Mouse (Mus musculus): ENCODE data around the gene Mef2b. TPM values are rescaled to one million over a fixed set of nuclear protein-coding genes. Genes with fewer than 3 reads are reported as not detected.

Gene Mef2b
- polyA plus RNA-seq, 1 experiment: 0.05 TPM

- no peaks in the 10 kb centered on the region for H3K79me2 ChIP-seq (ENCODE audit: control insufficient read depth, insufficient read depth)
- H3K36me3 ChIP-seq (ENCODE audit: control insufficient read depth, insufficient read depth): no peaks in the 10 kb centered on the region
- no peak overlapping the region for H3ac ChIP-seq (ENCODE audit: control insufficient read depth, insufficient read length, low read depth)
- H3K79me3 ChIP-seq (ENCODE audit: low read depth): no peaks in the 10 kb centered on the region
- no peak overlapping the region for H3K4me3 ChIP-seq (ENCODE audit: insufficient read depth, poor library complexity, severe bottlenecking)
- TF ChIP-seq MYOD1 (IDR thresholded peaks at IDR 0.05; ENCODE audit: control insufficient read depth, insufficient read length, low read depth) (no peak), FOSL1 (IDR thresholded peaks at IDR 0.05; ENCODE audit: insufficient read depth, low read length, poor library complexity, severe bottlenecking) (no peak), MAX (IDR thresholded peaks at IDR 0.05) (no peak), CEBPB (IDR thresholded peaks at IDR 0.05; ENCODE audit: low read depth) (no peak), USF1 (IDR thresholded peaks at IDR 0.05; ENCODE audit: low read depth) (no peak)
- H3K27me3 ChIP-seq (ENCODE audit: control insufficient read depth, insufficient read depth, insufficient read length): peaks cover 10% of the 10 kb centered on the region
Measured at GRCm38 (mm10) chr8:70150158-70150557, 10.6 kb downstream of the Mef2b start.

- H3K79me3 ChIP-seq (ENCODE audit: low read depth): no peaks in the 10 kb centered on the region
- H3ac ChIP-seq (ENCODE audit: control insufficient read depth, insufficient read length, low read depth): no peak overlapping the region
- no peaks in the 10 kb centered on the region for H3K36me3 ChIP-seq (ENCODE audit: control insufficient read depth, insufficient read depth)
- H3K79me2 ChIP-seq (ENCODE audit: control insufficient read depth, insufficient read depth): no peaks in the 10 kb centered on the region
- H3K4me3 ChIP-seq (ENCODE audit: insufficient read depth, poor library complexity, severe bottlenecking): no peak overlapping the region
- peaks cover 24% of the 10 kb centered on the region for H3K27me3 ChIP-seq (ENCODE audit: control insufficient read depth, insufficient read depth, insufficient read length)
- TF ChIP-seq MAX (IDR thresholded peaks at IDR 0.05) (no peak), CTCF (IDR thresholded peaks at IDR 0.05; ENCODE audit: control insufficient read depth, insufficient read depth, insufficient read length) (no peak), MYOD1 (IDR thresholded peaks at IDR 0.05; ENCODE audit: control insufficient read depth, insufficient read length, low read depth) (no peak), MYOG (IDR thresholded peaks at IDR 0.05; ENCODE audit: control insufficient read depth, extremely low read depth, insufficient read length) (no peak), USF1 (IDR thresholded peaks at IDR 0.05; ENCODE audit: low read depth) (no peak), CEBPB (IDR thresholded peaks at IDR 0.05; ENCODE audit: low read depth) (no peak), FOSL1 (IDR thresholded peaks at IDR 0.05; ENCODE audit: insufficient read depth, low read length, poor library complexity, severe bottlenecking) (no peak)
Measured at GRCm38 (mm10) chr8:70152537-70153257, 13.2 kb downstream of the Mef2b start.

GRCm38 (mm10) chr8:70157240-70157800 is 17.8 kb downstream of the Mef2b start:
- no peak for TF ChIP-seq CEBPB (IDR thresholded peaks at IDR 0.05; ENCODE audit: low read depth)
- no peak for TF ChIP-seq CTCF (IDR thresholded peaks at IDR 0.05; ENCODE audit: control insufficient read depth, insufficient read depth, insufficient read length)
- TF ChIP-seq MYOG (IDR thresholded peaks at IDR 0.05; ENCODE audit: control insufficient read depth, extremely low read depth, insufficient read length): no peak
- no peak for TF ChIP-seq MYOD1 (IDR thresholded peaks at IDR 0.05; ENCODE audit: control insufficient read depth, insufficient read length, low read depth)
- no peak for TF ChIP-seq FOSL1 (IDR thresholded peaks at IDR 0.05; ENCODE audit: insufficient read depth, low read length, poor library complexity, severe bottlenecking)
- no peak for TF ChIP-seq USF1 (IDR thresholded peaks at IDR 0.05; ENCODE audit: low read depth)
- no peak for TF ChIP-seq MAX (IDR thresholded peaks at IDR 0.05)

GRCm38 (mm10) chr8:70158069-70158853 is 18.8 kb downstream of the Mef2b start:
- Histone ChIP-seq H3ac (ENCODE audit: control insufficient read depth, insufficient read length, low read depth) (no peak overlapping the region), H3K79me3 (ENCODE audit: low read depth) (no peaks in the 10 kb centered on the region), H3K4me3 (ENCODE audit: insufficient read depth, poor library complexity, severe bottlenecking) (no peak overlapping the region), H3K36me3 (ENCODE audit: control insufficient read depth, insufficient read depth) (no peaks in the 10 kb centered on the region), H3K27me3 (ENCODE audit: control insufficient read depth, insufficient read depth, insufficient read length) (peaks cover 33% of the 10 kb centered on the region), H3K79me2 (ENCODE audit: control insufficient read depth, insufficient read depth) (no peaks in the 10 kb centered on the region)
- TF ChIP-seq CTCF (IDR thresholded peaks at IDR 0.05; ENCODE audit: control insufficient read depth, insufficient read depth, insufficient read length) (no peak), CEBPB (IDR thresholded peaks at IDR 0.05; ENCODE audit: low read depth) (no peak), MYOG (IDR thresholded peaks at IDR 0.05; ENCODE audit: control insufficient read depth, extremely low read depth, insufficient read length) (no peak), FOSL1 (IDR thresholded peaks at IDR 0.05; ENCODE audit: insufficient read depth, low read length, poor library complexity, severe bottlenecking) (no peak), MYOD1 (IDR thresholded peaks at IDR 0.05; ENCODE audit: control insufficient read depth, insufficient read length, low read depth) (no peak), MAX (IDR thresholded peaks at IDR 0.05) (no peak), USF1 (IDR thresholded peaks at IDR 0.05; ENCODE audit: low read depth) (no peak)

More at GRCm38 (mm10) chr8:70157240-70157800, 17.8 kb downstream of the Mef2b start:
- Histone ChIP-seq H3K36me3 (ENCODE audit: control insufficient read depth, insufficient read depth) (no peaks in the 10 kb centered on the region), H3ac (ENCODE audit: control insufficient read depth, insufficient read length, low read depth) (no peak overlapping the region), H3K27me3 (ENCODE audit: control insufficient read depth, insufficient read depth, insufficient read length) (peaks cover 32% of the 10 kb centered on the region), H3K4me3 (ENCODE audit: insufficient read depth, poor library complexity, severe bottlenecking) (no peak overlapping the region), H3K79me3 (ENCODE audit: low read depth) (no peaks in the 10 kb centered on the region), H3K79me2 (ENCODE audit: control insufficient read depth, insufficient read depth) (no peaks in the 10 kb centered on the region)

- H3K79me3 ChIP-seq (ENCODE audit: low read depth): no peaks in the 10 kb centered on the region
- no peak overlapping the region for H3ac ChIP-seq (ENCODE audit: control insufficient read depth, insufficient read length, low read depth)
- TF ChIP-seq FOSL1 (IDR thresholded peaks at IDR 0.05; ENCODE audit: insufficient read depth, low read length, poor library complexity, severe bottlenecking) (no peak), MYOG (IDR thresholded peaks at IDR 0.05; ENCODE audit: control insufficient read depth, extremely low read depth, insufficient read length) (no peak), CEBPB (IDR thresholded peaks at IDR 0.05; ENCODE audit: low read depth) (no peak), MAX (IDR thresholded peaks at IDR 0.05) (no peak), MYOD1 (IDR thresholded peaks at IDR 0.05; ENCODE audit: control insufficient read depth, insufficient read length, low read depth) (no peak), CTCF (IDR thresholded peaks at IDR 0.05; ENCODE audit: control insufficient read depth, insufficient read depth, insufficient read length) (no peak), USF1 (IDR thresholded peaks at IDR 0.05; ENCODE audit: low read depth) (no peak)
- H3K36me3 ChIP-seq (ENCODE audit: control insufficient read depth, insufficient read depth): no peaks in the 10 kb centered on the region
- H3K79me2 ChIP-seq (ENCODE audit: control insufficient read depth, insufficient read depth): no peaks in the 10 kb centered on the region
- H3K4me3 ChIP-seq (ENCODE audit: insufficient read depth, poor library complexity, severe bottlenecking): no peak overlapping the region
- H3K27me3 ChIP-seq (ENCODE audit: control insufficient read depth, insufficient read depth, insufficient read length): peaks cover 38% of the 10 kb centered on the region
Measured at GRCm38 (mm10) chr8:70159211-70159610, 19.7 kb downstream of the Mef2b start.

Measured in C2C12 (cell line).